Mouse (Mus musculus): ENCODE measurements around the gene Ppox. TPM values are rescaled to one million over a fixed set of nuclear protein-coding genes. Genes with fewer than 3 reads are reported as not detected.
A peak's percentile ranks its signal among the peaks of the same experiment; 100 is the strongest.
"Not testable (repeated sequence)": the region's sequence is repeated elsewhere in the genome, so short reads cannot be mapped to it uniquely, and the experiment has no call there.

The Ppox gene
- polyA plus RNA-seq, 1 experiment from 2014 or later, result 175 TPM

GRCm38 (mm10) chr1:171309321-171309720, 28.3 kb upstream of the Ppox start:
- H3K36me3 ChIP-seq, result no peaks in the 10 kb centered on the region
- DNase-seq, result no peak
- H3K9me3 ChIP-seq (replicated peaks), result no peaks in the 10 kb centered on the region
- peaks cover 6% of the 10 kb centered on the region; the same call in 1 of the 2 replicates for H3K27me3 ChIP-seq
- no peak for ATAC-seq (ENCODE audit: low read depth)
- no peak overlapping the region for H3K4me2 ChIP-seq
- WGBS (ENCODE audit: insufficient replicate concordance), result 42% methylated on average over 2 of the region's 2 CpGs
- H3K9ac ChIP-seq, result no peak overlapping the region
- no peak overlapping the region for H3K4me3 ChIP-seq (replicated peaks)
- H3K27ac ChIP-seq, result no peak overlapping the region
- no peaks in the 10 kb centered on the region; the same call in 1 of the 2 replicates for H3K4me1 ChIP-seq (replicated peaks)

- H3K9me3 ChIP-seq (replicated peaks); ATAC-seq (ENCODE audit: low read depth); H3K4me1 ChIP-seq (replicated peaks); H3K27me3 ChIP-seq; H3K4me2 ChIP-seq; H3K9ac ChIP-seq; H3K4me3 ChIP-seq (replicated peaks); DNase-seq; H3K27ac ChIP-seq; H3K36me3 ChIP-seq: not testable (repeated sequence)
- WGBS (ENCODE audit: insufficient replicate concordance), result 60% methylated on average over 5 of the region's 5 CpGs
Observed at GRCm38 (mm10) chr1:171306157-171306556, 25.2 kb upstream of the Ppox start.

- no peak overlapping the region for H3K4me2 ChIP-seq
- H3K4me3 ChIP-seq (replicated peaks), result no peak overlapping the region
- H3K27me3 ChIP-seq, result peaks cover 40% of the 10 kb centered on the region
- no peak for ATAC-seq (ENCODE audit: low read depth)
- H3K9me3 ChIP-seq (replicated peaks), result no peaks in the 10 kb centered on the region
- H3K27ac ChIP-seq, result no peak overlapping the region
- 46% methylated on average over 3 of the region's 3 CpGs for WGBS (ENCODE audit: insufficient replicate concordance)
- no peak for DNase-seq
- H3K36me3 ChIP-seq, result no peaks in the 10 kb centered on the region
- peaks cover 10% of the 10 kb centered on the region for H3K4me1 ChIP-seq (replicated peaks)
- no peak overlapping the region for H3K9ac ChIP-seq
Observed at GRCm38 (mm10) chr1:171298226-171298625, 17.2 kb upstream of the Ppox start.

- Histone ChIP-seq H3K36me3 (peaks cover 6% of the 10 kb centered on the region), H3K9me3 (replicated peaks) (no peaks in the 10 kb centered on the region), H3K27me3 (peaks cover 36% of the 10 kb centered on the region), H3K4me2 (peak overlapping the region; percentile 63), H3K4me1 (replicated peaks) (peaks cover 34% of the 10 kb centered on the region), H3K4me3 (replicated peaks) (peak overlapping the region; percentile 79), H3K9ac (peak overlapping the region; percentile 84), H3K27ac (peak overlapping the region; percentile 87; the same call in 1 of the 2 replicates)
- WGBS (ENCODE audit: insufficient replicate concordance), result 6% methylated on average over 3 of the region's 3 CpGs
- no peak for DNase-seq
- ATAC-seq (ENCODE audit: low read depth), result no peak
Observed at GRCm38 (mm10) chr1:171295063-171295402, 14.0 kb upstream of the Ppox start.

GRCm38 (mm10) chr1:171294298-171295062, 13.5 kb upstream of the Ppox start, which contains the start of gene Ufc1:
TSS of gene Ufc1 (minus strand) at chr1:171295024.
- H3K36me3 ChIP-seq, result peaks cover 11% of the 10 kb centered on the region
- under 1% methylated on average over 42 of the region's 42 CpGs for WGBS (ENCODE audit: insufficient replicate concordance)
- H3K4me1 ChIP-seq (replicated peaks), result peaks cover 34% of the 10 kb centered on the region
- H3K4me3 ChIP-seq (replicated peaks), result peak within 1 kb of the TSS; percentile 79
- ATAC-seq (ENCODE audit: low read depth) (peak; percentile 73), DNase-seq (peak; percentile 74)
- peak within 1 kb of the TSS; percentile 63 for H3K4me2 ChIP-seq
- H3K27ac ChIP-seq, result peak within 1 kb of the TSS; percentile 87
- H3K9me3 ChIP-seq (replicated peaks), result no peaks in the 10 kb centered on the region
- H3K9ac ChIP-seq, result peak within 1 kb of the TSS; percentile 84
- H3K27me3 ChIP-seq, result peaks cover 36% of the 10 kb centered on the region

GRCm38 (mm10) chr1:171293906-171294297, 12.9 kb upstream of the Ppox start:
- Histone ChIP-seq H3K4me2 (peak overlapping the region; percentile 63), H3K36me3 (peaks cover 17% of the 10 kb centered on the region), H3K27ac (peak overlapping the region; percentile 87), H3K9ac (peak overlapping the region; percentile 84), H3K9me3 (replicated peaks) (no peaks in the 10 kb centered on the region), H3K4me1 (replicated peaks) (peaks cover 37% of the 10 kb centered on the region), H3K4me3 (replicated peaks) (peak overlapping the region; percentile 79), H3K27me3 (peaks cover 35% of the 10 kb centered on the region)
- DNase-seq (no peak), ATAC-seq (ENCODE audit: low read depth) (no peak)
- 38% methylated on average over 5 of the region's 5 CpGs for WGBS (ENCODE audit: insufficient replicate concordance)

GRCm38 (mm10) chr1:171293351-171293750, 12.4 kb upstream of the Ppox start:
- WGBS (ENCODE audit: insufficient replicate concordance), result 77% methylated on average over 3 of the region's 3 CpGs
- H3K27ac ChIP-seq, result no peak overlapping the region
- H3K9ac ChIP-seq, result 0 out of 2 replicates have a peak overlapping the region, but pooled peaks have one; percentile 84
- H3K4me2 ChIP-seq, result peak overlapping the region; percentile 63
- no peak for ATAC-seq (ENCODE audit: low read depth)
- peak overlapping the region; percentile 79 for H3K4me3 ChIP-seq (replicated peaks)
- peaks cover 30% of the 10 kb centered on the region for H3K27me3 ChIP-seq
- peaks cover 23% of the 10 kb centered on the region for H3K36me3 ChIP-seq
- no peaks in the 10 kb centered on the region for H3K9me3 ChIP-seq (replicated peaks)
- H3K4me1 ChIP-seq (replicated peaks), result peaks cover 42% of the 10 kb centered on the region
- no peak for DNase-seq

- Histone ChIP-seq H3K9ac (peak overlapping the region; percentile 96), H3K4me2 (peak overlapping the region; percentile 83), H3K36me3 (peaks cover 52% of the 10 kb centered on the region), H3K4me1 (replicated peaks) (peaks cover 75% of the 10 kb centered on the region), H3K27ac (peak overlapping the region; percentile 62), H3K27me3 (no peaks in the 10 kb centered on the region), H3K9me3 (replicated peaks) (no peaks in the 10 kb centered on the region), H3K4me3 (replicated peaks) (peak overlapping the region; percentile 93; the same call in 1 of the 2 replicates)
- WGBS (ENCODE audit: insufficient replicate concordance), result 63% methylated on average over 4 of the region's 4 CpGs
- DNase-seq, result no peak
- ATAC-seq (ENCODE audit: low read depth), result no peak
Observed at GRCm38 (mm10) chr1:171288328-171288727, 7.3 kb upstream of the Ppox start.

GRCm38 (mm10) chr1:171287136-171288081, 6.4 kb upstream of the Ppox start, which contains the start of gene Usp21:
TSS of gene Usp21 (minus strand) at chr1:171287991.
- 2% methylated on average over 49 of the region's 49 CpGs for WGBS (ENCODE audit: insufficient replicate concordance)
- peak; percentile 90 for DNase-seq
- Histone ChIP-seq H3K4me3 (replicated peaks) (peak within 1 kb of the TSS; percentile 93), H3K36me3 (peaks cover 57% of the 10 kb centered on the region), H3K4me2 (peak within 1 kb of the TSS; percentile 83), H3K27me3 (no peaks in the 10 kb centered on the region), H3K9me3 (replicated peaks) (no peaks in the 10 kb centered on the region), H3K27ac (peak within 1 kb of the TSS; percentile 91), H3K9ac (peak within 1 kb of the TSS; percentile 96), H3K4me1 (replicated peaks) (peaks cover 75% of the 10 kb centered on the region)
- peak; percentile 93 for ATAC-seq (ENCODE audit: low read depth)

GRCm38 (mm10) chr1:171286517-171286916, 5.5 kb upstream of the Ppox start:
- WGBS (ENCODE audit: insufficient replicate concordance), result 87% methylated on average over 19 of the region's 19 CpGs
- H3K36me3 ChIP-seq, result peaks cover 61% of the 10 kb centered on the region
- H3K27ac ChIP-seq, result no peak overlapping the region; the same call in 1 of the 2 replicates
- peak overlapping the region; percentile 93 for H3K4me3 ChIP-seq (replicated peaks)
- peaks cover 71% of the 10 kb centered on the region for H3K4me1 ChIP-seq (replicated peaks)
- no peak for ATAC-seq (ENCODE audit: low read depth)
- peak overlapping the region; percentile 96 for H3K9ac ChIP-seq
- DNase-seq, result no peak
- H3K4me2 ChIP-seq, result peak overlapping the region; percentile 83
- no peaks in the 10 kb centered on the region for H3K27me3 ChIP-seq
- H3K9me3 ChIP-seq (replicated peaks), result no peaks in the 10 kb centered on the region

Data from liver, embryonic 13.5 days (tissue).